Mouse (Mus musculus) midbrain, embryonic 12.5 days (tissue): ENCODE measurements around the gene Irak4. TPM values are rescaled to one million over a fixed set of nuclear protein-coding genes. Genes with fewer than 3 reads are reported as not detected.

Experiments
- ATAC-seq: fragments of 200-750 bp; cut with Nextera tagmentation; 2 replicates; pipeline ENCODE4 v1.8.0; 2017; ENCODE audit warnings: low read depth, moderate TSS enrichment, moderate library complexity; ENCODE audit not compliant: low FRiP score
- H3K27ac ChIP-seq: fragments of 300-500 bp; sonication (generic); replicated peaks from 2 replicates; pipeline ENCODE4 v1.5.1; 2016; ENCODE audit warnings: mild to moderate bottlenecking
- H3K27me3 ChIP-seq: fragments of 300-500 bp; sonication (generic); 2 replicates; pipeline ENCODE4 v1.6.1; 2016; ENCODE audit warnings: mild to moderate bottlenecking
- H3K36me3 ChIP-seq: fragments of 300-500 bp; sonication (generic); 2 replicates; pipeline ENCODE4 v1.6.1; 2016
- H3K4me1 ChIP-seq: fragments of 300-500 bp; sonication (generic); 2 replicates; pipeline ENCODE4 v1.6.1; 2016
- H3K4me2 ChIP-seq: fragments of 300-500 bp; sonication (generic); replicated peaks from 2 replicates; pipeline ENCODE4 v1.6.1; 2016; ENCODE audit warnings: mild to moderate bottlenecking, moderate library complexity
- H3K4me3 ChIP-seq: fragments of 300-500 bp; sonication (generic); 2 replicates; pipeline ENCODE4 v1.5.1; 2016; ENCODE audit warnings: mild to moderate bottlenecking
- H3K9ac ChIP-seq: fragments of 300-500 bp; sonication (generic); replicated peaks from 2 replicates; pipeline ENCODE4 v1.6.1; 2016; ENCODE audit warnings: mild to moderate bottlenecking, moderate library complexity
- H3K9me3 ChIP-seq: fragments of 300-500 bp; sonication (generic); 2 replicates; pipeline ENCODE4 v1.6.1; 2016; ENCODE audit warnings: mild to moderate bottlenecking
- whole genome bisulfite sequencing: fragments of 180-500 bp; shearing (Covaris S2); methylation state at CpG from one replicate; pipeline ENCODE4 v1.1.7; 2016; 5-methylcytosine and 5-hydroxymethylcytosine counted together
- polyA plus RNA-seq: library from polyadenylated mRNA; unstranded; fragments of >200 nt; fragmentation: Nextera tagmentation; extraction: Ambion mirVana; gene quantifications from 2 replicates; pipeline ENCODE4 v1.2.1, GENCODE M21; 2016

The Irak4 gene
- polyA plus RNA-seq, 1 experiment from 2014 or later = 3.1 TPM

- no peak overlapping the region for H3K9ac ChIP-seq
- WGBS = 75% methylated on average over 1 of the region's 1 CpGs
- ATAC-seq = no peak
- no peak overlapping the region for H3K27ac ChIP-seq
- no peaks in the 10 kb centered on the region; the same call in 1 of the 2 replicates for H3K27me3 ChIP-seq
- H3K4me2 ChIP-seq = no peak overlapping the region
- H3K4me1 ChIP-seq = peaks cover 6% of the 10 kb centered on the region
- no peaks in the 10 kb centered on the region for H3K9me3 ChIP-seq
- H3K4me3 ChIP-seq = no peak overlapping the region
- H3K36me3 ChIP-seq = no peaks in the 10 kb centered on the region
Measured at GRCm38 (mm10) chr15:94593586-94593985, 50.1 kb downstream of the Irak4 start.

- Histone ChIP-seq H3K4me3 (no peak overlapping the region), H3K27me3 (no peaks in the 10 kb centered on the region; the same call in 1 of the 2 replicates), H3K4me2 (no peak overlapping the region), H3K36me3 (no peaks in the 10 kb centered on the region), H3K9me3 (no peaks in the 10 kb centered on the region), H3K27ac (no peak overlapping the region), H3K4me1 (no peaks in the 10 kb centered on the region), H3K9ac (no peak overlapping the region)
- WGBS = 87% methylated on average over 11 of the region's 11 CpGs
- no peak for ATAC-seq
Measured at GRCm38 (mm10) chr15:94600145-94600707, 56.8 kb downstream of the Irak4 start.

GRCm38 (mm10) chr15:94601339-94601738 is 57.9 kb downstream of the Irak4 start:
- Histone ChIP-seq H3K36me3 (no peaks in the 10 kb centered on the region), H3K4me1 (no peaks in the 10 kb centered on the region), H3K27ac (no peak overlapping the region), H3K27me3 (no peaks in the 10 kb centered on the region; the same call in 1 of the 2 replicates), H3K9me3 (no peaks in the 10 kb centered on the region), H3K4me3 (no peak overlapping the region), H3K9ac (no peak overlapping the region), H3K4me2 (no peak overlapping the region)
- 13% methylated on average over 3 of the region's 3 CpGs for WGBS
- no peak for ATAC-seq

- Histone ChIP-seq H3K36me3 (no peaks in the 10 kb centered on the region), H3K4me1 (no peaks in the 10 kb centered on the region), H3K9ac (no peak overlapping the region), H3K27ac (no peak overlapping the region), H3K27me3 (no peaks in the 10 kb centered on the region; the same call in 1 of the 2 replicates), H3K4me2 (no peak overlapping the region), H3K9me3 (no peaks in the 10 kb centered on the region), H3K4me3 (no peak overlapping the region)
- 83% methylated on average over 3 of the region's 3 CpGs for WGBS
- ATAC-seq = no peak
Measured at GRCm38 (mm10) chr15:94602441-94602840, 59.0 kb downstream of the Irak4 start.

- no peak overlapping the region for H3K27ac ChIP-seq
- no peak for ATAC-seq
- no peaks in the 10 kb centered on the region for H3K36me3 ChIP-seq
- no peaks in the 10 kb centered on the region for H3K4me1 ChIP-seq
- H3K9ac ChIP-seq = no peak overlapping the region
- no peak overlapping the region for H3K4me3 ChIP-seq
- no peak overlapping the region for H3K4me2 ChIP-seq
- 92% methylated on average over 8 of the region's 8 CpGs for WGBS
- H3K9me3 ChIP-seq = no peaks in the 10 kb centered on the region
- no peaks in the 10 kb centered on the region for H3K27me3 ChIP-seq
Measured at GRCm38 (mm10) chr15:94607768-94608167, 64.3 kb downstream of the Irak4 start.

- Histone ChIP-seq H3K36me3 (no peaks in the 10 kb centered on the region), H3K27me3 (no peaks in the 10 kb centered on the region), H3K4me3 (no peak overlapping the region), H3K27ac (no peak overlapping the region), H3K4me1 (no peaks in the 10 kb centered on the region), H3K9ac (no peak overlapping the region), H3K4me2 (no peak overlapping the region), H3K9me3 (no peaks in the 10 kb centered on the region)
- ATAC-seq = no peak
- whole genome bisulfite sequencing = 90% methylated on average over 11 of the region's 11 CpGs
Measured at GRCm38 (mm10) chr15:94616036-94616435, 72.6 kb downstream of the Irak4 start.

GRCm38 (mm10) chr15:94620909-94621308 is 77.5 kb downstream of the Irak4 start:
- no peaks in the 10 kb centered on the region for H3K27me3 ChIP-seq
- H3K4me1 ChIP-seq = no peaks in the 10 kb centered on the region
- H3K9ac ChIP-seq = no peak overlapping the region
- ATAC-seq = no peak
- no peak overlapping the region for H3K4me3 ChIP-seq
- H3K27ac ChIP-seq = no peak overlapping the region
- no peak overlapping the region for H3K4me2 ChIP-seq
- no peaks in the 10 kb centered on the region for H3K36me3 ChIP-seq
- H3K9me3 ChIP-seq = no peaks in the 10 kb centered on the region

GRCm38 (mm10) chr15:94628463-94628829 is 85.0 kb downstream of the Irak4 start:
- H3K4me3 ChIP-seq = peak overlapping the region; percentile 78
- H3K4me1 ChIP-seq = peaks cover 4% of the 10 kb centered on the region; the same call in 1 of the 2 replicates
- WGBS = 51% methylated on average over 2 of the region's 2 CpGs
- peaks cover 31% of the 10 kb centered on the region for H3K27me3 ChIP-seq
- H3K9me3 ChIP-seq = no peaks in the 10 kb centered on the region
- H3K9ac ChIP-seq = peak overlapping the region; percentile 78; the same call in 1 of the 2 replicates
- peak; percentile 32 for ATAC-seq
- no peaks in the 10 kb centered on the region for H3K36me3 ChIP-seq
- no peak overlapping the region for H3K27ac ChIP-seq
- peak overlapping the region; percentile 100 for H3K4me2 ChIP-seq

- Histone ChIP-seq H3K4me1 (peaks cover 4% of the 10 kb centered on the region; the same call in 1 of the 2 replicates), H3K9me3 (no peaks in the 10 kb centered on the region), H3K27ac (no peak within 1 kb of the TSS), H3K36me3 (no peaks in the 10 kb centered on the region), H3K4me3 (peak within 1 kb of the TSS; percentile 78), H3K27me3 (peaks cover 31% of the 10 kb centered on the region), H3K9ac (peak within 1 kb of the TSS; percentile 78), H3K4me2 (peak within 1 kb of the TSS; percentile 100)
- peak; percentile 87 for ATAC-seq
- WGBS = under 1% methylated on average over 62 of the region's 96 CpGs
Measured at GRCm38 (mm10) chr15:94628830-94629601, 85.6 kb downstream of the Irak4 start, which contains the start of gene Tmem117. Gene Tmem117, plus strand, starts transcription at chr15:94629232.

- H3K4me1 ChIP-seq = peaks cover 4% of the 10 kb centered on the region; the same call in 1 of the 2 replicates
- peaks cover 31% of the 10 kb centered on the region for H3K27me3 ChIP-seq
- no peaks in the 10 kb centered on the region for H3K36me3 ChIP-seq
- ATAC-seq = no peak
- no peak overlapping the region for H3K9ac ChIP-seq
- H3K27ac ChIP-seq = no peak overlapping the region
- H3K4me2 ChIP-seq = no peak overlapping the region
- H3K4me3 ChIP-seq = no peak overlapping the region
- H3K9me3 ChIP-seq = no peaks in the 10 kb centered on the region
- WGBS = 83% methylated on average over 4 of the region's 4 CpGs
Measured at GRCm38 (mm10) chr15:94630553-94630952, 87.1 kb downstream of the Irak4 start.
